Mouse (Mus musculus): ENCODE measurements around the gene Fgf14. TPM values are rescaled to one million over a fixed set of nuclear protein-coding genes. Genes with fewer than 3 reads are reported as not detected.

The Fgf14 gene
- polyA plus RNA-seq, 1 experiment from 2014 or later = 0.16 TPM

DNA sequence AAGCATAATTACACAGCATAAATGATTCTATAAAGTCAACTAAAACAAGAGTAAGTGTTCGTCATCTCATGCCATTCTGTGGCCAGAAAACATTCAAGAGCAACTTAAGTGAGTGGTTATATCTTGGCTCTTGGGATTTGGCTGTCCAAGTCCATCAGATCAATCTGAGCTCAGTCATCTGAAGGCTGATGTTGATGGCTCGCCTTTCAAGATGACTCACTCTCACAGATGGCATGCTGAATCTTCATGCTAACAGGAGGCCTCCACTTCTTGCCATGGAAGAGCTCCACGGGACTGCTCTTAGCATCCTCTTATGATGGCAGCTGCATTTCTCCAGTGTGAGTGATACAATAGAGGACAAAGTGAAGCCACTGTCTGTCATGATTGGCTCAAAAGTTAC, 34.1 kb downstream of the Fgf14 start:
- Histone ChIP-seq H3K4me2 (ENCODE audit: low read length) (no peak overlapping the region), H3K36me3 (ENCODE audit: insufficient read depth, low read length) (no peaks in the 10 kb centered on the region), H3K27ac (no peak overlapping the region), H3K4me1 (replicated peaks; ENCODE audit: insufficient read depth, low read length) (no peaks in the 10 kb centered on the region), H3K4me3 (replicated peaks; ENCODE audit: low read depth, low read length) (no peak overlapping the region), H3K27me3 (ENCODE audit: insufficient read depth, low read length) (no peaks in the 10 kb centered on the region), H3K9me3 (replicated peaks; ENCODE audit: low read length) (no peaks in the 10 kb centered on the region), H3K9ac (ENCODE audit: low read depth, low read length) (no peak overlapping the region)
- DNase-seq (ENCODE audit: low spot score) (no peak), ATAC-seq (replicated peaks; ENCODE audit: low FRiP score, low read depth) (no peak)
- TF ChIP-seq CTCF (IDR thresholded peaks at IDR 0.05; ENCODE audit: low read depth) = no peak
- 68% methylated on average over 3 of the region's 3 CpGs for WGBS

DNA sequence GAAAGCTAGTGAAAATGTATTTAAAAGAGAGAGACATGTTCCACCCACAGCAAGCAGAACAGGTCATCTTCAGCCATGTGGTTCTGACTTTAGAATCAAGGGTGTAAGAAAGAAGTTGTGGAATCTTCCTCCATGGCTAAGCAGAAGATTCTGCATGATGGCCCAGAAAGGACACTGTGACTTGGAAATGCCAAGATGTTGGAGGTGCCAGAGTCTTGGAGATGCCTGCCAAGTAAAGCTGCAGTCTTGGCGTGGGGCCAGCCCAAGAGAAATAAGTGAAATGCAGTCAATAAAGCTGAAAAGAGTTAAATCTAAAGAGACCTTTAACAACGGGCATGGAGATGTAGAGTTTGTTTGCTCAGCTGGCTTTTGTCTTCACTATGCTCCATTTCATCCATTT, 42.0 kb downstream of the Fgf14 start:
- no peaks in the 10 kb centered on the region for H3K36me3 ChIP-seq (ENCODE audit: insufficient read depth, low read length)
- H3K9me3 ChIP-seq (replicated peaks; ENCODE audit: low read length) = no peaks in the 10 kb centered on the region
- H3K4me2 ChIP-seq (ENCODE audit: low read length) = no peak overlapping the region
- ATAC-seq (replicated peaks; ENCODE audit: low FRiP score, low read depth) (no peak), DNase-seq (ENCODE audit: low spot score) (no peak)
- H3K27ac ChIP-seq = no peak overlapping the region
- no peaks in the 10 kb centered on the region for H3K27me3 ChIP-seq (ENCODE audit: insufficient read depth, low read length)
- no peak overlapping the region for H3K4me3 ChIP-seq (replicated peaks; ENCODE audit: low read depth, low read length)
- TF ChIP-seq CTCF (IDR thresholded peaks at IDR 0.05; ENCODE audit: low read depth) = no peak
- H3K4me1 ChIP-seq (replicated peaks; ENCODE audit: insufficient read depth, low read length) = no peaks in the 10 kb centered on the region
- H3K9ac ChIP-seq (ENCODE audit: low read depth, low read length) = no peak overlapping the region
- 49% methylated on average over 2 of the region's 2 CpGs for WGBS

DNA sequence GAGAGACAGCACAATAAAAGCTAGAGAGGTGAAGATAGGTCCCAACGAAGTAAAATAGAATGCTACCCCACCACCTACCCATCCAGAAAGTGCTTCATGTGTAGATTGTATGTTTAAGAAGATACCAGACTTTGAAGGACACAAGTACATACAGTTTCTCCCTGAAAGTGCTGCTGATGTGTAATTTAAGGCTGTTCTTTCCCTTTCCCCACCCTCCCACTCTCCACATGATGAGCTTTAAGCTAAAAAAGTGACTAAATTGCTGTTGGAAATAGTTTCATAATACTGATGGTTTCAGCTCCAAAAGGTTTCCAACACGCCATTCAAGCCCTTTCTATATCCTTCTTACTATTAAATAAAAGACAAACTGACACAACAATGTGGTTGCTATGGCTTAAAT, 63.5 kb downstream of the Fgf14 start:
- no peaks in the 10 kb centered on the region for H3K27me3 ChIP-seq (ENCODE audit: insufficient read depth, low read length)
- 51% methylated on average over 2 of the region's 2 CpGs for WGBS
- no peak for DNase-seq (ENCODE audit: low spot score)
- H3K27ac ChIP-seq = no peak overlapping the region
- no peak overlapping the region for H3K4me3 ChIP-seq (replicated peaks; ENCODE audit: low read depth, low read length)
- TF ChIP-seq CTCF (IDR thresholded peaks at IDR 0.05; ENCODE audit: low read depth) = no peak
- no peak for ATAC-seq (replicated peaks; ENCODE audit: low FRiP score, low read depth)
- no peak overlapping the region for H3K9ac ChIP-seq (ENCODE audit: low read depth, low read length)
- no peaks in the 10 kb centered on the region for H3K4me1 ChIP-seq (replicated peaks; ENCODE audit: insufficient read depth, low read length)
- no peaks in the 10 kb centered on the region for H3K9me3 ChIP-seq (replicated peaks; ENCODE audit: low read length)
- H3K4me2 ChIP-seq (ENCODE audit: low read length) = no peak overlapping the region
- no peaks in the 10 kb centered on the region for H3K36me3 ChIP-seq (ENCODE audit: insufficient read depth, low read length)

- Histone ChIP-seq H3K4me3 (replicated peaks; ENCODE audit: low read depth, low read length) (no peak overlapping the region), H3K4me2 (ENCODE audit: low read length) (no peak overlapping the region), H3K36me3 (ENCODE audit: insufficient read depth, low read length) (no peaks in the 10 kb centered on the region), H3K27me3 (ENCODE audit: insufficient read depth, low read length) (no peaks in the 10 kb centered on the region), H3K27ac (no peak overlapping the region), H3K4me1 (replicated peaks; ENCODE audit: insufficient read depth, low read length) (no peaks in the 10 kb centered on the region), H3K9ac (ENCODE audit: low read depth, low read length) (no peak overlapping the region), H3K9me3 (replicated peaks; ENCODE audit: low read length) (no peaks in the 10 kb centered on the region)
- TF ChIP-seq CTCF (IDR thresholded peaks at IDR 0.05; ENCODE audit: low read depth) = no peak
- DNase-seq (ENCODE audit: low spot score) (no peak), ATAC-seq (replicated peaks; ENCODE audit: low FRiP score, low read depth) (no peak)
- 91% methylated on average over 2 of the region's 2 CpGs for WGBS
These were observed 70.8 kb downstream of the Fgf14 start for GRCm38 (mm10) chr14:124606036-124606711.

DNA sequence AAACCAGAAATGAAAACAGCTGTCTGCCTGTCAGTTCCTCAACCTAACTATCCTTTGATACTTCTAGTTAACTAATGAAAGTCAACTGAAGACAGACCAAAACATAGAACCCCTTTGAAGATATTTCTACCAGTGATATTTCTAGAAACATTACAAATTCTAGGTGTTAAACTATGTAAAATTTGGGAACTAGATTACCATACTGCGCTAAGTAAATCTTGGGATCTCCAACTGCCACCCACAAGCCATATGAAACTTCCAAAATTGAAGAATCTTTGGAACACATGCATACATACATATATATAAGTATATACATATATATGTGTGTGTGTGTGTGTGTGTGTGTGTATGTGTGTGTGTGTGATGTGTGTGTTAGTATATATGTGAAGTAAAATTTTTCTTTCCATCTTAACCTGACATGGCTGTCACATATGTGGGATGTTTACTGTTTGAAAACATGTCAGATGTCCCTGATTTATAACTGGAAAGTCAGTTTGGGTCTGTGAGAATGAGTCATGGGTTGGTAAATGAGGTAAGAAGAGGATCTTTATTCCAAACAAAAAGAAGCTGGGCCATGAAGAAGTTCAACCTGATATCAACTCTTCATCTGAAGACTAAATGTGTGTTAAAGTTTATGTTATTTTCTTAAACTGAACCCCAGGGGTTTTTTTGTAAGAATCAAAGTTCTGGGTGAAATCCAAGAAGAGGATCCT, 71.7 kb downstream of the Fgf14 start:
- no peaks in the 10 kb centered on the region for H3K4me1 ChIP-seq (replicated peaks; ENCODE audit: insufficient read depth, low read length)
- 92% methylated on average over 1 of the region's 1 CpGs for WGBS
- TF ChIP-seq CTCF (IDR thresholded peaks at IDR 0.05; ENCODE audit: low read depth) = no peak
- no peak overlapping the region for H3K27ac ChIP-seq
- H3K9me3 ChIP-seq (replicated peaks; ENCODE audit: low read length) = no peaks in the 10 kb centered on the region
- no peak overlapping the region for H3K9ac ChIP-seq (ENCODE audit: low read depth, low read length)
- no peak overlapping the region for H3K4me2 ChIP-seq (ENCODE audit: low read length)
- ATAC-seq (replicated peaks; ENCODE audit: low FRiP score, low read depth) (no peak), DNase-seq (ENCODE audit: low spot score) (no peak)
- H3K36me3 ChIP-seq (ENCODE audit: insufficient read depth, low read length) = no peaks in the 10 kb centered on the region
- H3K27me3 ChIP-seq (ENCODE audit: insufficient read depth, low read length) = no peaks in the 10 kb centered on the region
- H3K4me3 ChIP-seq (replicated peaks; ENCODE audit: low read depth, low read length) = no peak overlapping the region

GRCm38 (mm10) chr14:124576571-124576970, 100.4 kb downstream of the Fgf14 start:
- no peaks in the 10 kb centered on the region for H3K9me3 ChIP-seq (replicated peaks; ENCODE audit: low read length)

More at GRCm38 (mm10) chr14:124576571-124576970, 100.4 kb downstream of the Fgf14 start:
- WGBS = 70% methylated on average over 1 of the region's 1 CpGs
- no peaks in the 10 kb centered on the region for H3K27me3 ChIP-seq (ENCODE audit: insufficient read depth, low read length)
- no peak overlapping the region for H3K4me3 ChIP-seq (replicated peaks; ENCODE audit: low read depth, low read length)
- H3K4me2 ChIP-seq (ENCODE audit: low read length) = no peak overlapping the region
- H3K36me3 ChIP-seq (ENCODE audit: insufficient read depth, low read length) = no peaks in the 10 kb centered on the region
- DNase-seq (ENCODE audit: low spot score) (no peak), ATAC-seq (replicated peaks; ENCODE audit: low FRiP score, low read depth) (no peak)
- TF ChIP-seq CTCF (IDR thresholded peaks at IDR 0.05; ENCODE audit: low read depth) = no peak
- H3K9ac ChIP-seq (ENCODE audit: low read depth, low read length) = no peak overlapping the region
- no peak overlapping the region for H3K27ac ChIP-seq
- H3K4me1 ChIP-seq (replicated peaks; ENCODE audit: insufficient read depth, low read length) = no peaks in the 10 kb centered on the region
